Mouse (Mus musculus): ENCODE data around the gene Vwa2. TPM values are rescaled to one million over a fixed set of nuclear protein-coding genes. Genes with fewer than 3 reads are reported as not detected.

Vwa2 gene
- total and polyA plus RNA-seq, 3 experiments = not detected

DNA sequence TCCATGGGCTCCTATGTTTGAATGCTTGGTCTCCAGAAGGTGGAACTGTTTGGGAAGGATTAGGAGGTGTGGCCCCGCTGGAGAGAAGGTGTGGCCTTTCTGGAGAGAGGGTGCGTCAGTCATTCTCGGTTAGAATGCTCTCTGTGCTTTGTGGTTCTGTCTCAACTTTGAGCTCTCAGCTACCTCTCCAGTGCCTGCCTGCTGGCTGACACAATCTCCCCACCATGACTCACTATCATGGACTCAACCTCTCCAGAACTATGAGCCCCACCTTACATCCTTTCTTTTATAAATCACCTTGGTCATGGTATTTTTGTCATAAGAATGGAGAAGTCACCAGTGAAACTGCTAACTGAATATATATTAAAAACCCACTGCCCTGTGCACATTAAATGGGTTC, 40.6 kb downstream of the Vwa2 start:
- Histone ChIP-seq H3K4me3 (ENCODE audit: control insufficient read depth in 1 of 2, insufficient read depth in 1 of 2, low read depth in 2 of 2, low read length in 2 of 2) (no peak overlapping the region), H3K9ac (ENCODE audit: control insufficient read depth, low read depth, low read length, poor library complexity, severe bottlenecking) (no peak overlapping the region), H3K27ac (ENCODE audit: control insufficient read depth, low read depth, low read length) (no peak overlapping the region), H3K79me2 (ENCODE audit: control insufficient read depth, insufficient read depth, low read length, poor library complexity) (no peaks in the 10 kb centered on the region), H3K27me3 (ENCODE audit: control insufficient read depth in 1 of 2, insufficient read depth in 2 of 2, low read length in 2 of 2) (no peaks in the 10 kb centered on the region), H3K9me3 (replicated peaks; ENCODE audit: insufficient read depth, low read length) (no peaks in the 10 kb centered on the region), H3K4me1 (ENCODE audit: control insufficient read depth in 1 of 2, insufficient read depth in 2 of 2, low read length in 2 of 2) (no peaks in the 10 kb centered on the region), H3K36me3 (ENCODE audit: control insufficient read depth in 1 of 2, insufficient read depth in 2 of 2, low read length in 2 of 2) (no peaks in the 10 kb centered on the region)
- DNase-seq (ENCODE audit: low read depth, low spot score) = no peak
- TF ChIP-seq HCFC1 (IDR thresholded peaks at IDR 0.05; ENCODE audit: low read depth, low read length) = no peak
- TF ChIP-seq ZKSCAN1 (IDR thresholded peaks at IDR 0.05; ENCODE audit: low read depth, low read length) = no peak
- TF ChIP-seq MAX (IDR thresholded peaks at IDR 0.05; ENCODE audit: low read length) = no peak
- TF ChIP-seq TCF12 (IDR thresholded peaks at IDR 0.05; ENCODE audit: low read depth, low read length) = no peak
- no peak for TF ChIP-seq RAD21 (IDR thresholded peaks at IDR 0.05; ENCODE audit: low read depth, low read length)
- TF ChIP-seq RCOR1 (IDR thresholded peaks at IDR 0.05; ENCODE audit: low read depth, low read length) = no peak
- no peak for TF ChIP-seq NELFE (IDR thresholded peaks at IDR 0.05; ENCODE audit: low read depth, low read length)
- TF ChIP-seq USF1 (IDR thresholded peaks at IDR 0.05; ENCODE audit: low read depth, low read length) = no peak
- no peak for TF ChIP-seq POLR2A (IDR thresholded peaks at IDR 0.05; ENCODE audit: control insufficient read depth in 1 of 2, insufficient read depth in 1 of 2, low read depth in 1 of 2, low read length in 2 of 2, poor library complexity in 1 of 2)
- no peak for TF ChIP-seq ETS1 (IDR thresholded peaks at IDR 0.05; ENCODE audit: low read depth, low read length)
- no peak for TF ChIP-seq UBTF (IDR thresholded peaks at IDR 0.05; ENCODE audit: borderline replicate concordance, insufficient read depth, low read depth, low read length)
- no peak for TF ChIP-seq POLR2AphosphoS5 (IDR thresholded peaks at IDR 0.05; ENCODE audit: borderline replicate concordance, low read depth, low read length)
- no peak for TF ChIP-seq MAFK (IDR thresholded peaks at IDR 0.05; ENCODE audit: borderline replicate concordance, low read depth, low read length)
- no peak for TF ChIP-seq SIN3A (IDR thresholded peaks at IDR 0.05; ENCODE audit: low read length)

DNA sequence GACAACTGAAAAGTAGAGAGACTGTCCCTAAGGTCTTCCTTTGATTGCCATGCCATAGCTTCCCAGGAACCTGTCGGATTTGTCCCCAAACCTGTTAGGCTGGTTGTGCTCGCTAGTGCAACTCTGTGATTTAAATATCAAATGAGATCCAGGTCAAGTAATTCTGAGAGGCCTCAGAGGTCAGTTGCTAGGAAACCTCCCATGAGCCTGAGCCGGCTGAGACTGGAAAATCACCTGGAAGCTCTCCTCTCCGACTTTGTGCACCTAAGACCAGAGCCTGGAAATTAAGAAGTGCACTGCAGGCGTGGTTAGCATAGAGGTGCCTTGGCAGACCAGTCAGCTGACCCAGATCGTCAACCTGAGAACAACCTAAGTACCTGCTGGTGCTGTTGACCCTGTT, 41.0 kb downstream of the Vwa2 start:
- no peak overlapping the region for H3K27ac ChIP-seq (ENCODE audit: control insufficient read depth, low read depth, low read length)
- H3K9ac ChIP-seq (ENCODE audit: control insufficient read depth, low read depth, low read length, poor library complexity, severe bottlenecking) = no peak overlapping the region
- no peaks in the 10 kb centered on the region for H3K27me3 ChIP-seq (ENCODE audit: control insufficient read depth in 1 of 2, insufficient read depth in 2 of 2, low read length in 2 of 2)
- DNase-seq (ENCODE audit: low read depth, low spot score) = no peak
- TF ChIP-seq USF1 (IDR thresholded peaks at IDR 0.05; ENCODE audit: low read depth, low read length) (no peak), ZMIZ1 (IDR thresholded peaks at IDR 0.05; ENCODE audit: low read depth, low read length) (no peak), MAX (IDR thresholded peaks at IDR 0.05; ENCODE audit: low read length) (no peak), ELF1 (IDR thresholded peaks at IDR 0.05; ENCODE audit: low read depth, low read length) (no peak), CHD1 (IDR thresholded peaks at IDR 0.05; ENCODE audit: low read depth, low read length) (no peak), MYB (IDR thresholded peaks at IDR 0.05; ENCODE audit: low read depth, low read length) (no peak), UBTF (IDR thresholded peaks at IDR 0.05; ENCODE audit: borderline replicate concordance, insufficient read depth, low read depth, low read length) (no peak), ZNF384 (IDR thresholded peaks at IDR 0.05; ENCODE audit: low read depth, low read length) (no peak), NRF1 (IDR thresholded peaks at IDR 0.05; ENCODE audit: insufficient read depth, low read depth, low read length, poor library complexity, severe bottlenecking) (no peak), NELFE (IDR thresholded peaks at IDR 0.05; ENCODE audit: low read depth, low read length) (no peak)
- no peaks in the 10 kb centered on the region for H3K4me1 ChIP-seq (ENCODE audit: control insufficient read depth in 1 of 2, insufficient read depth in 2 of 2, low read length in 2 of 2)
- no peak overlapping the region for H3K4me3 ChIP-seq (ENCODE audit: control insufficient read depth in 1 of 2, insufficient read depth in 1 of 2, low read depth in 2 of 2, low read length in 2 of 2)
- H3K9me3 ChIP-seq (replicated peaks; ENCODE audit: insufficient read depth, low read length) = no peaks in the 10 kb centered on the region
- no peaks in the 10 kb centered on the region for H3K79me2 ChIP-seq (ENCODE audit: control insufficient read depth, insufficient read depth, low read length, poor library complexity)
- no peaks in the 10 kb centered on the region for H3K36me3 ChIP-seq (ENCODE audit: control insufficient read depth in 1 of 2, insufficient read depth in 2 of 2, low read length in 2 of 2)

Measured in MEL (cell line).